Mouse (Mus musculus): ENCODE data around the gene Rab25. TPM values are rescaled to one million over a fixed set of nuclear protein-coding genes. Genes with fewer than 3 reads are reported as not detected.
"Not testable (repeated sequence)": the region's sequence is repeated elsewhere in the genome, so short reads cannot be mapped to it uniquely, and the experiment has no call there.

Gene Rab25
- polyA plus RNA-seq (2011; ENCODE audit: insufficient read depth, insufficient read length, low read depth, missing spikeins): 33.2 and 35.1 TPM in 2 replicates

GRCm38 (mm10) chr3:88548180-88548917 lies at the start of gene Rab25:
Rab25 (minus strand) TSS chr3:88548300.
- Histone ChIP-seq H3K9me3 (replicated peaks; ENCODE audit: control insufficient read depth, insufficient read depth, low read length, poor library complexity, severe bottlenecking) (no peaks in the 10 kb centered on the region), H3K9ac (ENCODE audit: low read depth, poor library complexity, severe bottlenecking) (no peak within 1 kb of the TSS), H3K4me3 (ENCODE audit: low read depth, low read length) (peak within 1 kb of the TSS; percentile 2), H3K27me3 (ENCODE audit: control insufficient read depth, insufficient read depth, low read length, poor library complexity, severe bottlenecking) (no peaks in the 10 kb centered on the region), H3K36me3 (ENCODE audit: control insufficient read depth, insufficient read depth, low read length, poor library complexity, severe bottlenecking) (no peaks in the 10 kb centered on the region), H3K27ac (ENCODE audit: insufficient read depth, low read length) (peak within 1 kb of the TSS; percentile 6), H3K4me1 (ENCODE audit: control insufficient read depth, insufficient read depth, low read length) (peaks cover 9% of the 10 kb centered on the region)
- TF ChIP-seq EP300 (IDR thresholded peaks at IDR 0.05; ENCODE audit: insufficient read depth, low read depth, low read length): peak; percentile 83
- no peak for TF ChIP-seq POLR2A (IDR thresholded peaks at IDR 0.05; ENCODE audit: insufficient read depth, low read length)

- H3K9ac ChIP-seq (ENCODE audit: low read depth, poor library complexity, severe bottlenecking): not testable (repeated sequence)
These were observed 48.4 kb upstream of the Rab25 start for GRCm38 (mm10) chr3:88596547-88596946.

GRCm38 (mm10) chr3:88593893-88594580 lies 45.9 kb upstream of the Rab25 start:
- peak overlapping the region; percentile 23; the same call in 1 of the 2 replicates for H3K27ac ChIP-seq (ENCODE audit: insufficient read depth, low read length)
- H3K4me1 ChIP-seq (ENCODE audit: control insufficient read depth, insufficient read depth, low read length): peaks cover 21% of the 10 kb centered on the region
- H3K9me3 ChIP-seq (replicated peaks; ENCODE audit: control insufficient read depth, insufficient read depth, low read length, poor library complexity, severe bottlenecking): no peaks in the 10 kb centered on the region
- no peaks in the 10 kb centered on the region for H3K36me3 ChIP-seq (ENCODE audit: control insufficient read depth, insufficient read depth, low read length, poor library complexity, severe bottlenecking)
- no peak overlapping the region for H3K9ac ChIP-seq (ENCODE audit: low read depth, poor library complexity, severe bottlenecking)
- TF ChIP-seq POLR2A (IDR thresholded peaks at IDR 0.05; ENCODE audit: insufficient read depth, low read length): no peak
- TF ChIP-seq EP300 (IDR thresholded peaks at IDR 0.05; ENCODE audit: insufficient read depth, low read depth, low read length): no peak
- TF ChIP-seq CTCF (IDR thresholded peaks at IDR 0.05; ENCODE audit: low read depth, low read length): no peak
- H3K4me3 ChIP-seq (ENCODE audit: low read depth, low read length): no peak overlapping the region
- H3K27me3 ChIP-seq (ENCODE audit: control insufficient read depth, insufficient read depth, low read length, poor library complexity, severe bottlenecking): no peaks in the 10 kb centered on the region

More at GRCm38 (mm10) chr3:88596547-88596946, 48.4 kb upstream of the Rab25 start:
- H3K4me3 ChIP-seq (ENCODE audit: low read depth, low read length); H3K36me3 ChIP-seq (ENCODE audit: control insufficient read depth, insufficient read depth, low read length, poor library complexity, severe bottlenecking); H3K27ac ChIP-seq (ENCODE audit: insufficient read depth, low read length); H3K9me3 ChIP-seq (replicated peaks; ENCODE audit: control insufficient read depth, insufficient read depth, low read length, poor library complexity, severe bottlenecking); H3K27me3 ChIP-seq (ENCODE audit: control insufficient read depth, insufficient read depth, low read length, poor library complexity, severe bottlenecking): not testable (repeated sequence)
- H3K4me1 ChIP-seq (ENCODE audit: control insufficient read depth, insufficient read depth, low read length): peaks cover 11% of the 10 kb centered on the region

GRCm38 (mm10) chr3:88592942-88593576 lies 45.0 kb upstream of the Rab25 start:
- peaks cover 8% of the 10 kb centered on the region for H3K36me3 ChIP-seq (ENCODE audit: control insufficient read depth, insufficient read depth, low read length, poor library complexity, severe bottlenecking)
- H3K4me1 ChIP-seq (ENCODE audit: control insufficient read depth, insufficient read depth, low read length): peaks cover 21% of the 10 kb centered on the region
- no peaks in the 10 kb centered on the region for H3K9me3 ChIP-seq (replicated peaks; ENCODE audit: control insufficient read depth, insufficient read depth, low read length, poor library complexity, severe bottlenecking)
- TF ChIP-seq EP300 (IDR thresholded peaks at IDR 0.05; ENCODE audit: insufficient read depth, low read depth, low read length): no peak
- TF ChIP-seq CTCF (IDR thresholded peaks at IDR 0.05; ENCODE audit: low read depth, low read length): no peak
- TF ChIP-seq POLR2A (IDR thresholded peaks at IDR 0.05; ENCODE audit: insufficient read depth, low read length): no peak
- no peak overlapping the region for H3K4me3 ChIP-seq (ENCODE audit: low read depth, low read length)
- no peak overlapping the region for H3K9ac ChIP-seq (ENCODE audit: low read depth, poor library complexity, severe bottlenecking)
- 0 out of 2 replicates have a peak overlapping the region, but pooled peaks have one; percentile 2 for H3K27ac ChIP-seq (ENCODE audit: insufficient read depth, low read length)
- H3K27me3 ChIP-seq (ENCODE audit: control insufficient read depth, insufficient read depth, low read length, poor library complexity, severe bottlenecking): no peaks in the 10 kb centered on the region

GRCm38 (mm10) chr3:88591950-88592731 lies 44.0 kb upstream of the Rab25 start:
- peak overlapping the region; percentile 30; the same call in 1 of the 2 replicates for H3K27ac ChIP-seq (ENCODE audit: insufficient read depth, low read length)
- H3K36me3 ChIP-seq (ENCODE audit: control insufficient read depth, insufficient read depth, low read length, poor library complexity, severe bottlenecking): peaks cover 17% of the 10 kb centered on the region
- H3K27me3 ChIP-seq (ENCODE audit: control insufficient read depth, insufficient read depth, low read length, poor library complexity, severe bottlenecking): no peaks in the 10 kb centered on the region
- no peak for TF ChIP-seq EP300 (IDR thresholded peaks at IDR 0.05; ENCODE audit: insufficient read depth, low read depth, low read length)
- no peak for TF ChIP-seq CTCF (IDR thresholded peaks at IDR 0.05; ENCODE audit: low read depth, low read length)
- TF ChIP-seq POLR2A (IDR thresholded peaks at IDR 0.05; ENCODE audit: insufficient read depth, low read length): no peak
- H3K4me1 ChIP-seq (ENCODE audit: control insufficient read depth, insufficient read depth, low read length): peaks cover 21% of the 10 kb centered on the region
- H3K4me3 ChIP-seq (ENCODE audit: low read depth, low read length): no peak overlapping the region
- no peak overlapping the region for H3K9ac ChIP-seq (ENCODE audit: low read depth, poor library complexity, severe bottlenecking)
- no peaks in the 10 kb centered on the region for H3K9me3 ChIP-seq (replicated peaks; ENCODE audit: control insufficient read depth, insufficient read depth, low read length, poor library complexity, severe bottlenecking)

All from ES-Bruce4 (cell line).